ENCODE assay signal across 8 mouse cellular contexts in the genomic region with DNA sequence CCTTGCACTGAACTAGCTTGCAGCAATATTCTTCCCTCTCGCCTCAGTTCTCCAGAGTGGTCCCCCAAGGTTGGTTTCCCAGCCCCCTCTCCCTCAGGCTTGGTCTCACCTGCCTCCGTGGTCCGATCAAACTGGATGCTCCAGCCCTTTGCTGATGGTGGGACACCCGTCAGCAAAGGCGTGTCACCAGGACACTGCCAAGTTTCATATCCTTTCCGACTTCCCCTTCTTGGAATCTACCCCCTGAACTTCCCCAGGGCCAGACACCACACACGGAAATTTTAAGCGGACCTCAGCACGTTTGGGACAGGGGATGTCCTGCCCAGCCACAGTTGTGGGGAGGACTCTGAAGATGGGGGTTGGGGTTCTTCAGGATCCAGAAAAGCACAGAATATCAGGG. TPM values are rescaled to one million over a fixed set of nuclear protein-coding genes. Genes with fewer than 3 reads are reported as not detected.
DNase-seq lines count a peak whose midpoint lies in the region; ATAC-seq lines count a peak whose summit lies in the region.

A gene (minus strand): TSS at position 167 of the 400 bp plus-strand sequence.

- H3K36me3 ChIP-seq in megakaryocyte, embryonic 14.5 days (replicated peaks; ENCODE audit: low read length): no peaks in the 10 kb centered on the region
- no peaks in the 10 kb centered on the region for H3K36me3 ChIP-seq in limb, embryonic 13.5 days

- peaks cover 67% of the 10 kb centered on the region for H3K27me3 ChIP-seq in megakaryocyte, embryonic 14.5 days (replicated peaks)
- H3K27me3 ChIP-seq in limb, embryonic 13.5 days: peaks cover 62% of the 10 kb centered on the region

- DNase-seq in heart, postnatal 36 days: no peak
- no peak for DNase-seq in B cell, adult 2 months
- DNase-seq in thymus, postnatal 25 days: no peak
- DNase-seq in cerebellum, adult 9-11 months: no peak

- no peak for ATAC-seq in megakaryocyte, adult 5-6 weeks (ENCODE audit: poor library complexity, severe bottlenecking)
- no peak for ATAC-seq in erythroblast, adult 5-6 weeks (replicated peaks; ENCODE audit: low FRiP score, poor library complexity, severe bottlenecking)
- no peak for ATAC-seq in limb, embryonic 13.5 days (ENCODE audit: low FRiP score, low read depth)

- H3K4me2 ChIP-seq in limb, embryonic 13.5 days (replicated peaks): no peak within 1 kb of the TSS

- H3K4me3 ChIP-seq in megakaryocyte, embryonic 14.5 days (replicated peaks): no peak within 1 kb of the TSS
- H3K4me3 ChIP-seq in limb, embryonic 13.5 days: no peak within 1 kb of the TSS

- H3K27ac ChIP-seq in limb, embryonic 13.5 days: no peak within 1 kb of the TSS

- H3K9ac ChIP-seq in limb, embryonic 13.5 days: no peak within 1 kb of the TSS

- H3K9me3 ChIP-seq in megakaryocyte, embryonic 14.5 days: no peaks in the 10 kb centered on the region
- no peaks in the 10 kb centered on the region for H3K9me3 ChIP-seq in limb, embryonic 13.5 days

- WGBS in limb, embryonic 13.5 days: 73% methylated on average over 9 of the region's 9 CpGs

- intact Hi-C loops in heart, postnatal 36 days (cut with DNase I): no loop called here

- H3K4me1 ChIP-seq in megakaryocyte, embryonic 14.5 days: peaks cover 21% of the 10 kb centered on the region
- 0 out of 2 replicates have a peak, but pooled peaks cover 9% of the 10 kb centered on the region for H3K4me1 ChIP-seq in limb, embryonic 13.5 days

RNA-seq across cellular contexts. Expression of the gene that starts here (rescaled TPM):
- 12.9 and 134 TPM in 2 replicates for polyA plus RNA-seq in megakaryocyte, embryonic 14.5 days (2012; ENCODE audit: insufficient read depth, low replicate concordance)
- total RNA-seq in megakaryocyte, adult 5-6 weeks (2015): 1.0 and 2.3 TPM in 2 replicates
- total RNA-seq in megakaryocyte, adult 5-6 weeks (2017): 0.29 and 1.0 TPM in 2 replicates
- total RNA-seq in erythroblast, adult 5-6 weeks (2015; ENCODE audit: low replicate concordance): 30.1 and 40.9 TPM in 2 replicates
- 34.8 and 35.7 TPM in 2 replicates for total RNA-seq in erythroblast, adult 5-6 weeks (2017; ENCODE audit: low replicate concordance)
- 10 to 100 TPM; 41.8 to 69.2 TPM for total RNA-seq in heart, postnatal 36 days (2021)
- 20.5 and 23.0 TPM in 2 replicates for polyA plus RNA-seq in limb, embryonic 13.5 days (2015; fragmentation: Nextera tagmentation; extraction: Ambion mirVana)

Comparison
In these comparisons a context has a peak if more than half of its experiments do, and no peak if none do; other contexts are left out.
1. RNA of the gene that starts here (total RNA-seq): 41.8 to 69.2 TPM in heart, postnatal 36 days and 30.1 to 40.9 TPM in erythroblast, adult 5-6 weeks; 0.29 to 2.3 TPM in megakaryocyte, adult 5-6 weeks; every median in the first group is over 4 times any median in the second.